Mouse (Mus musculus): ENCODE measurements around the gene Pdlim4. TPM values are rescaled to one million over a fixed set of nuclear protein-coding genes. Genes with fewer than 3 reads are reported as not detected.

The Pdlim4 gene
- polyA plus RNA-seq, 1 experiment from 2014 or later = 25.2 TPM

GRCm38 (mm10) chr11:54092188-54092587, 23.4 kb upstream of the Pdlim4 start:
- DNase-seq (ENCODE audit: low spot score) = no peak

GRCm38 (mm10) chr11:54091726-54092125, 22.9 kb upstream of the Pdlim4 start:
- DNase-seq (ENCODE audit: low spot score) = no peak

- no peak for DNase-seq (ENCODE audit: low spot score)
Observed at GRCm38 (mm10) chr11:54090091-54090879, 21.5 kb upstream of the Pdlim4 start.

- DNase-seq (ENCODE audit: low spot score) = peak; percentile 74
Observed at GRCm38 (mm10) chr11:54088947-54089317, 20.1 kb upstream of the Pdlim4 start.

- DNase-seq (ENCODE audit: low spot score) = no peak
Observed at GRCm38 (mm10) chr11:54088253-54088946, 19.6 kb upstream of the Pdlim4 start.

GRCm38 (mm10) chr11:54085816-54086215, 17.0 kb upstream of the Pdlim4 start:
- DNase-seq (ENCODE audit: low spot score) = no peak

GRCm38 (mm10) chr11:54084976-54085375, 16.2 kb upstream of the Pdlim4 start:
- DNase-seq (ENCODE audit: low spot score) = no peak

- DNase-seq (ENCODE audit: low spot score) = peak; percentile 58
Observed at GRCm38 (mm10) chr11:54082725-54083124, 13.9 kb upstream of the Pdlim4 start.

- peak; percentile 48 for DNase-seq (ENCODE audit: low spot score)
Observed at GRCm38 (mm10) chr11:54080435-54080834, 11.6 kb upstream of the Pdlim4 start.

GRCm38 (mm10) chr11:54076101-54076500, 7.3 kb upstream of the Pdlim4 start:
- DNase-seq (ENCODE audit: low spot score) = no peak

GRCm38 (mm10) chr11:54075353-54075752, 6.5 kb upstream of the Pdlim4 start:
- no peak for DNase-seq (ENCODE audit: low spot score)

- no peak for DNase-seq (ENCODE audit: low spot score)
Observed at GRCm38 (mm10) chr11:54073291-54073690, 4.5 kb upstream of the Pdlim4 start.

- DNase-seq (ENCODE audit: low spot score) = peak; percentile 35
Observed at GRCm38 (mm10) chr11:54071726-54072445, 3.1 kb upstream of the Pdlim4 start.

GRCm38 (mm10) chr11:54067996-54068519, 756 bp downstream of the Pdlim4 start:
- DNase-seq (ENCODE audit: low spot score) = no peak

- DNase-seq (ENCODE audit: low spot score) = no peak
Observed at GRCm38 (mm10) chr11:54067318-54067995, 1.4 kb downstream of the Pdlim4 start.

- no peak for DNase-seq (ENCODE audit: low spot score)
Observed at GRCm38 (mm10) chr11:54066400-54066799, 2.4 kb downstream of the Pdlim4 start.

- DNase-seq (ENCODE audit: low spot score) = no peak
Observed at GRCm38 (mm10) chr11:54065915-54066178, 3.0 kb downstream of the Pdlim4 start.

GRCm38 (mm10) chr11:54065106-54065914, 3.5 kb downstream of the Pdlim4 start:
- peak; percentile 38 for DNase-seq (ENCODE audit: low spot score)

GRCm38 (mm10) chr11:54064412-54064978, 4.3 kb downstream of the Pdlim4 start:
- DNase-seq (ENCODE audit: low spot score) = no peak

GRCm38 (mm10) chr11:54063472-54063775, 5.4 kb downstream of the Pdlim4 start:
- DNase-seq (ENCODE audit: low spot score) = no peak
